Mouse (Mus musculus): ENCODE measurements around the gene Engase. TPM values are rescaled to one million over a fixed set of nuclear protein-coding genes. Genes with fewer than 3 reads are reported as not detected.

Engase gene
- total RNA-seq, 2 experiments from 2014 or later, result 10.7 to 13.5 TPM

GRCm38 (mm10) chr11:118517924-118518323 is 41.3 kb downstream of the Engase start:
- no peak for ATAC-seq (replicated peaks; ENCODE audit: low FRiP score, low TSS enrichment, poor library complexity, severe bottlenecking)

- no peak for ATAC-seq (replicated peaks; ENCODE audit: low FRiP score, low TSS enrichment, poor library complexity, severe bottlenecking)
Observed at GRCm38 (mm10) chr11:118518743-118519142, 42.1 kb downstream of the Engase start.

- ATAC-seq (replicated peaks; ENCODE audit: low FRiP score, low TSS enrichment, poor library complexity, severe bottlenecking), result no peak
Observed at GRCm38 (mm10) chr11:118520251-118520650, 43.6 kb downstream of the Engase start.

DNA sequence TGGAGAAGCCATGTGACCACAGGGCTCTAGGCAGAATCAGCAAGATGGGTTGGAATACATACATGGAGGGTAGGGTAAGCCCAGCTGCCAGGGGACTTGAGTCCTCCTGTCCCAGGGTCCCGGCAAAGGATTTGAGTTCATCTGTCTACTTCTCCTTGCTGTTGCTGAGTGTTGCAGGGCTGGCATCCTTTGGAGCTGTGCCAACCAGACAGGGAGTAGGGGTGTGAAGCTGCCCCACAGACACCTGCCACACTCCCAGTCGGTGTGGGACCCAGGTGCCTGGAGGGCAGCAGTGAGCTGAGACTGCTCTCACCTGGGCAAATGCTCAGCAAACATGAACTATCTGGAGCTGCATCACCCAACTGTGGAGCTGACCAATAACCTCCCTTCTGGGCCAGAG is 44.3 kb downstream of the Engase start:
- ATAC-seq (replicated peaks; ENCODE audit: low FRiP score, low TSS enrichment, poor library complexity, severe bottlenecking), result no peak

GRCm38 (mm10) chr11:118523496-118524145 is 47.0 kb downstream of the Engase start:
- no peak for ATAC-seq (replicated peaks; ENCODE audit: low FRiP score, low TSS enrichment, poor library complexity, severe bottlenecking)

- no peak for ATAC-seq (replicated peaks; ENCODE audit: low FRiP score, low TSS enrichment, poor library complexity, severe bottlenecking)
Observed at GRCm38 (mm10) chr11:118525059-118525458, 48.4 kb downstream of the Engase start.

GRCm38 (mm10) chr11:118528761-118529160 is 52.1 kb downstream of the Engase start:
- ATAC-seq (replicated peaks; ENCODE audit: low FRiP score, low TSS enrichment, poor library complexity, severe bottlenecking), result no peak

- ATAC-seq (replicated peaks; ENCODE audit: low FRiP score, low TSS enrichment, poor library complexity, severe bottlenecking), result no peak
Observed at GRCm38 (mm10) chr11:118530313-118530712, 53.7 kb downstream of the Engase start.

GRCm38 (mm10) chr11:118534382-118535092 is 57.9 kb downstream of the Engase start:
- peak; percentile 16; the same call in 1 of the 2 replicates for ATAC-seq (replicated peaks; ENCODE audit: low FRiP score, low TSS enrichment, poor library complexity, severe bottlenecking)

GRCm38 (mm10) chr11:118538008-118538407 is 61.4 kb downstream of the Engase start:
- no peak for ATAC-seq (replicated peaks; ENCODE audit: low FRiP score, low TSS enrichment, poor library complexity, severe bottlenecking)

Other genes starting within 250 kb of the Engase start
- gene Cyth1, start 228.2 kb upstream of the Engase start, total RNA-seq (2014; fragmentation: Nextera tagmentation), result 6.8 and 14.3 TPM in 2 replicates
- 11.2 and 17.7 TPM in 2 replicates for gene Cyth1, start 228.2 kb upstream of the Engase start, total RNA-seq (2017)
- 39.5 and 44.6 TPM in 2 replicates for gene Usp36, start 186.6 kb upstream of the Engase start, total RNA-seq (2014; fragmentation: Nextera tagmentation)
- gene Usp36, start 186.6 kb upstream of the Engase start, total RNA-seq (2017), result 16.6 and 17.1 TPM in 2 replicates
- 0.81 and 2.2 TPM in 2 replicates for gene Cep295nl, start 134.3 kb upstream of the Engase start, total RNA-seq (2014; fragmentation: Nextera tagmentation)
- gene Cep295nl, start 134.3 kb upstream of the Engase start, total RNA-seq (2017), result 1.2 TPM in 2 replicates
- 4.4 and 8.0 TPM in 2 replicates for gene Timp2, start 121.1 kb upstream of the Engase start, total RNA-seq (2014; fragmentation: Nextera tagmentation)
- 9.3 and 9.5 TPM in 2 replicates for gene Timp2, start 121.1 kb upstream of the Engase start, total RNA-seq (2017)
- gene Lgals3bp, start 74.7 kb upstream of the Engase start, total RNA-seq (2014; fragmentation: Nextera tagmentation), result 174 and 211 TPM in 2 replicates
- gene Lgals3bp, start 74.7 kb upstream of the Engase start, total RNA-seq (2017), result 112 and 174 TPM in 2 replicates
- 23.9 and 24.7 TPM in 2 replicates for gene Cant1, start 57.7 kb upstream of the Engase start, total RNA-seq (2014; fragmentation: Nextera tagmentation)
- gene Cant1, start 57.7 kb upstream of the Engase start, total RNA-seq (2017), result 7.3 and 11.3 TPM in 2 replicates
- gene C1qtnf1, start 48.6 kb upstream of the Engase start, total RNA-seq (2014; fragmentation: Nextera tagmentation), result not detected in 2 replicates
- gene C1qtnf1, start 48.6 kb upstream of the Engase start, total RNA-seq (2017), result not detected in 2 replicates

All from megakaryocyte-erythroid progenitor cell, adult 5-6 weeks (primary cell).